Mouse (Mus musculus) megakaryocyte-erythroid progenitor cell, adult 5-6 weeks (primary cell): ENCODE data around the gene Macrod2. TPM values are rescaled to one million over a fixed set of nuclear protein-coding genes. Genes with fewer than 3 reads are reported as not detected.
A peak's percentile ranks its signal among the peaks of the same experiment; 100 is the strongest.

Experiments used
- ATAC-seq: replicated peaks from 2 replicates; pipeline ENCODE4 v1.8.0; 2016; ENCODE audit warnings: mild to moderate bottlenecking, inconsistent platforms; ENCODE audit not compliant: severe bottlenecking, poor library complexity, low FRiP score, low TSS enrichment
- total RNA-seq, 2 experiments: library from RNA; stranded (forward) in 1 of 2; stranded (reverse) in 1 of 2; fragments of 200-1000, 215-1000 nt in 1 of 2; fragments of >200 nt in 1 of 2; fragmentation: Nextera tagmentation in 1 of 2; gene quantifications; 2 replicates each; pipeline ENCODE4 v1.2.3; 2014 to 2017

The Macrod2 gene
- total RNA-seq, 2 experiments from 2014 or later, result 7.4 to 10.8 TPM

DNA sequence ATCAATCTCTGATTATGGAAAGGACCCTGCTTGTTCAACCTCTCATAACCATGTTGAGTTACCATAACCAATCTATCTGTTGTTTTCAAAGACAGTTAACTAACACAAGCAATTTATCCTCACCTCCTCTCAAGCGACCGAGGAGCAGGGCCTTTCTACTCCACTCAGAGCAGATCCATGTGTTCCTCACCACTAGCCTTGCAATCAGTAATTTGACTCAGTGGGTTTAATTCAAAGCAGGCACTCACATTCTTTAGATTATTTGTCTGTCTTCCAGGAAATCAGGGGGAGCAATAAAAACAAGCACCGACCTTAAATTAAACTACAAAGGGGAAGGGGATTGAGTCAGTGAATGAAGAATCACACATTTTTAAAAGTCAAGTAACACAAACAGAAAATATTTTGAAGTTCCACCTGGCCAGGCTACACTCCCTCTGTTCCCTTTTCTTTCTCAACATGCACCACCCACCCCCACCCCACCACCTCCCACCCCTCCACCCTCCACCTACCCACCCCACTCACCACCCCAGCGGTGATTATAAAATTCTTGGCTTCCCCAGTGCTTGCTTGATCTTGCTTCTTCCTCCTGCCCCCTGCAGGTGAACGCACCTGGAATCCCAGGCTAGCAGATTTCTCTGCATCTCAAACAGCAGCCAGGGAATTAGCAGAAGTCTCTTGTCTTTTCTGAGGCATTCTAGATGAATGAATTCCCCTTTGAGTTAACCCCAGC is 839.8 kb downstream of the Macrod2 start:
- ATAC-seq, result no peak

DNA sequence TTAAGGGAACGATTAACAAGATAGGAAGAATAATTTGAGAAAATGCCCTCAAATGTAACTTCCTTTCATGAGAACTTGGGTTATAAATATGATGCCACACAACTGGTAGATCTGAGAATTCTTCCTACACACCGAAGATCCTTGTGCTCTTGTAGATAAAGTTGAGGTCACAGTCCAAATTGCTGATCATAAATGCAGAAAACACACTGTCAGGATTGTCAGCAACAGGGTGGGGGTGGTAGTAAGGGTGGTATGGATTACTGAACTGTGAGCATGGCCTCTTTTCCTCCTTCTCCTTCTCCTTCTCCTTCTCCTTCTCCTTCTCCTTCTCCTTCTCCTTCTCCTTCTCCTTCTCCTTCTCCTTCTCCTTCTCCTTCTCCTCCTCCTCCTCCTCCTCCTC is 852.6 kb downstream of the Macrod2 start:
- ATAC-seq, result no peak

GRCm38 (mm10) chr2:141264582-141264981 is 869.5 kb downstream of the Macrod2 start:
- no peak for ATAC-seq

GRCm38 (mm10) chr2:141266591-141266990 is 871.5 kb downstream of the Macrod2 start:
- ATAC-seq, result no peak

- ATAC-seq, result no peak
These were observed 876.4 kb downstream of the Macrod2 start for GRCm38 (mm10) chr2:141271541-141271940.

GRCm38 (mm10) chr2:141272966-141273365 is 877.9 kb downstream of the Macrod2 start:
- ATAC-seq, result no peak

DNA sequence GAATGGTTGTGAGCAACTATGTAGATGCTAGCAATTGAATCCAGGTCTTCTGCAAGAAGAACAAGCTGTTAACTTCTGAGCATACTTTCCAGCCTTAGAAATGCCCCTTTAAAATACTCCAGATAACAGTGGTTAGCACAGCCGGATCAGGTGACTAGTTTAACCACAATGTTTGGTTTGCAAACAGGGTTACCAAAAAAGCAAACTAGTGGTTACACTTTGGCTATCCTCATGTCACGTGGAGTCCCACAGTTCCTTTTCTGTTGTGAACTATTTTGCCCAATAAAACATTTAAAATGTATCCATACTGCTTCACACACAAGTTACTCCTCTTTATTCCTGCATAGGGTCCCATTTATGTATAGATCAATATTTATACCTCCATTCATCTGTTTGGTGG is 879.2 kb downstream of the Macrod2 start:
- no peak for ATAC-seq

DNA sequence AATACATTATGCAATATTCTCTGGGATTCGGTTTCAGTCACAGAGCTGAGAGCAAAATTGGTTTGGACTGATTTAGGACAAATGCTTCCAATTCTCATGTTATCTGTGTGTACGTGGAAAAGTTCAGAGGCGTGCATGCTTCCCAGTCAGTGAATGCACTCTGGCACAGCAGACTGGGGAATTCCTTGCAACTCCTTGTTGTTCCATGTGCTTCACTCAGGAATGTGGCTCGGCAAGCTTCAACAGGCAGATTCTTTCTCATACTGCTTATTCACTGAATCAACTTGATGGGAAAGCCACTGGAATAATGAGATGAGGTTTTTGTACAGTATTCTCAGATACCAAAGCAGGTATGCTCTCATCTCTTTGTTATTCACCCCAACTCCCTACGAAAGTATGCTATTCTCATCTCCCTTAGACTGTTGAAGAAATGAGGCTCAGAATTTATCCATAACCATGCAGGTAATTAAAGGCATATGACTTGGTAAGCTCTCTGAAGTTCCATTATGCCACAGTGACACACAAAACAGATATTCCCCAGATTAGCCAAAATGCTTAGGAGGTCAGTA is 884.1 kb downstream of the Macrod2 start:
- ATAC-seq, result no peak

DNA sequence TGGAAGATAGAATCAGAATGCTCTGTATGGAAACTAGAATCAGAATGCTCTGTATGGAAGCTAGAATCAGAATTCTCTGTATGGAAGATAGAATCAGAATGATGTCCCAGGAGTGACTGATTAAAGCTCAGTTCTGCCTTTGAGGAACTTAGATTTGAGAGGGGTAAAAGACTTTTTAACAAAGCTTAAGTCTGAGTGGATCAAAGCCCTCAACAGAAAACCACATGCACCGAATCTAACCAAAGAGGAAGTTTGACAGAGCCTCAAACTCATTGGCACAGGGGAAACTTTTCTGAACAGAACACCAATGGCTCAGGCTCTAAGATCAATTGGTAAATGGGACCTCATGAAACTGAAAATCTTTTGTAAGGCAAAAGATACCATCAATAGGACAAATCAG is 885.7 kb downstream of the Macrod2 start:
- ATAC-seq, result no peak

GRCm38 (mm10) chr2:141286110-141286747 is 891.1 kb downstream of the Macrod2 start:
- peak; percentile 77 for ATAC-seq

DNA sequence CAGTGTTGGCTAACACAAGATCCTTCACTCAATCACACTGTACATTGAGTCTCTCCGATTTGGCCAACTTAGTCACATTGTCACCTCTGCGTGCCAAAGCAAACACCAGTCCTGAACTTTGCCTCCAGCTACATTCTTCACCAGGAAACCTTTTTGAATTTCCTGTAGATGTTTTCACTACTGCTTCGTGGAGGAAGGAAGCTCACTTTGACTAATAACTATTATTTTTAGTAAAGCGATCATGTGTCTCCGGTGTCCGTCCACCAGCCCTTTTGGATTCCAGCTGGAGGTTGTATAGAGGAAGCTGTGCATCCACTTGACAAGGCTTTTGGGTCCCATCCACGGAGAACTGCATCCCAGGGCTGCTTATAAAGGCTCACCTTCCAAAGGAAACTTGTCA is 893.4 kb downstream of the Macrod2 start:
- no peak for ATAC-seq

GRCm38 (mm10) chr2:141289059-141289713 is 894.1 kb downstream of the Macrod2 start:
- no peak for ATAC-seq

DNA sequence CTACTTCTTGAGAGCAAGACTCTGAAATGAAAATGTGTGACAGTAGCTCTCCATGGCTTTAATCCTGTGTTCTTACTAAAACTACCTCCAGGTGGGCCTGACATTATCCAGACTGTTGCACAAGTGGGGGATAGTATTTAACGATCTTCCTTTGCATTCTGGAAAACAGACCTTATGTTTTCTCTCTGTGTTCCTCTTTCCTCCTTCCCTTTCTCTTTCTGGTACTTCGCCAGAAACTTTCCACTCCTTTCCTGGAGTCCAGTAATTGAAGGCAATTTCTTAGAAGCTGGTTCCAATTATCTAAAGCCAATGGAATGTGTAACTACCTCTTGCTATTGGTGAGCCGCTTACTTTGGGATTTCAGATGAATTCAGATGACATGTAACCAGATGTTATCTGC is 897.7 kb downstream of the Macrod2 start:
- ATAC-seq, result no peak

GRCm38 (mm10) chr2:141299168-141299567 is 904.1 kb downstream of the Macrod2 start:
- no peak for ATAC-seq

DNA sequence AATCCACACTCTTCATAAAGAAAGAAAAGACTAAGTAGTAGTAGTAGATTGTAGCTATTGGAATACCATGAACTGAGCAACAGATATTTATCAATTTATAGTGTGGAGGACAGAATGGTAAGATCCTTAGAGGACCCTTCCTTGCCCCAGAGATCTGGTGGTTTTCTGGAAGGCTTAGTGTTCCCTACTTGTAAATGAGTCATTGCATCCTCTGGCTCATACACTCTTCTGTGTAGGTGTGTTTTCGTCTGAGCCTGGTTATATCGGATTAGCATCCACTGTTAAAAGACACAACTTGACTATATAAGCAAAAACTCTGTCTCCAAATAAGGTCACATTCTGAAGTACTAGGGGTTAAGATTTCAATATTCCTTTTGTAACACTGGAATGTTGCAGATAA is 905.9 kb downstream of the Macrod2 start:
- ATAC-seq, result no peak

GRCm38 (mm10) chr2:141308406-141308805 is 913.3 kb downstream of the Macrod2 start:
- no peak for ATAC-seq

GRCm38 (mm10) chr2:141312136-141312948 is 917.2 kb downstream of the Macrod2 start:
- ATAC-seq, result no peak

DNA sequence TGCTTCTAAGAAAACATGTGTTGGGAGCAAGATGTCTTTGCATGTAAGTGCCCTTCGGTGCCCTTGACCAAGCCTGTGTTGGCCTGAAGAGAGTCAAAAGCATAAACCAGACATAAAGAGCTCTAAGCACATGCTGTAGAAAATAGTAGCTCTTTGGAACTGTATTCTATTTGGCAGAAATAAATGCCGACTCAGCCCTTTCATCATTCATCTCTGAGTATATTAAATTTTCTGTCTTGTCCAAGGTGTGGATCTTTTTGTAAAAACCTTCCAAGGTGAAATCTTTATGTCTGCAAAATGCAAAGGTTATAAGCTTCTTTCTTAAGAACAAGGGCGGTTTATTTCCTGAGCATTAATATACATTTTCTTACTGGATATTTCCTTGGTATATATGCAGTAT is 920.2 kb downstream of the Macrod2 start:
- ATAC-seq, result no peak

- ATAC-seq, result no peak
These were observed 928.9 kb downstream of the Macrod2 start for GRCm38 (mm10) chr2:141323956-141324460.
